Mouse (Mus musculus) intestine, postnatal 0 days (tissue): ENCODE measurements around the gene Aim2. TPM values are rescaled to one million over a fixed set of nuclear protein-coding genes. Genes with fewer than 3 reads are reported as not detected.
A peak's percentile ranks its signal among the peaks of the same experiment; 100 is the strongest.

Experiments used
- ATAC-seq: fragments of 200-750 bp; cut with Nextera tagmentation; 2 replicates; pipeline ENCODE4 v1.8.0; 2017; ENCODE audit warnings: mild to moderate bottlenecking, moderate TSS enrichment, moderate library complexity
- H3K27ac ChIP-seq: fragments of 300-500 bp; sonication (generic); 2 replicates; pipeline ENCODE4 v1.5.1; 2014; ENCODE audit warnings: mild to moderate bottlenecking, low read depth, low read length, moderate library complexity
- H3K27me3 ChIP-seq: fragments of 300-500 bp; sonication (generic); replicated peaks from 2 replicates; pipeline ENCODE4 v1.6.1; 2014; ENCODE audit warnings: low read length, mixed read lengths; ENCODE audit not compliant: control insufficient read depth, insufficient read depth
- H3K36me3 ChIP-seq: fragments of 300-500 bp; sonication (generic); 2 replicates; pipeline ENCODE4 v1.6.1; 2014; ENCODE audit warnings: mild to moderate bottlenecking, moderate library complexity; ENCODE audit not compliant: control insufficient read depth, insufficient read depth
- H3K4me1 ChIP-seq: fragments of 300-500 bp; sonication (generic); replicated peaks from 2 replicates; pipeline ENCODE4 v1.6.1; 2014; ENCODE audit warnings: antibody characterized with exemption, low read length, mixed read lengths; ENCODE audit not compliant: control insufficient read depth, insufficient read depth
- H3K4me2 ChIP-seq: fragments of 300-500 bp; sonication (generic); replicated peaks from 2 replicates; pipeline ENCODE4 v1.6.1; 2014; ENCODE audit warnings: low read depth, mild to moderate bottlenecking, moderate library complexity
- H3K4me3 ChIP-seq: fragments of 300-500 bp; sonication (generic); 2 replicates; pipeline ENCODE4 v1.5.1; 2014; ENCODE audit warnings: low read depth, low read length
- H3K9ac ChIP-seq: fragments of 300-500 bp; sonication (generic); 2 replicates; pipeline ENCODE4 v1.6.1; 2014; ENCODE audit warnings: mild to moderate bottlenecking, low read depth, low read length
- H3K9me3 ChIP-seq: fragments of 300-500 bp; sonication (generic); 2 replicates; pipeline ENCODE4 v1.6.1; 2016; ENCODE audit warnings: mixed run types; ENCODE audit not compliant: control insufficient read depth
- CTCF ChIP-seq: sonication (generic); IDR thresholded peaks from 2 replicates; pipeline ENCODE4 v1.5.1; 2016; ENCODE audit warnings: low read depth, mild to moderate bottlenecking, control low read depth, antibody characterized with exemption, moderate library complexity
- WGBS: fragments of 180-500 bp; shearing (Covaris S2); extraction: QIAGEN DNeasy Blood & Tissue Kit; methylation state at CpG from one replicate; pipeline ENCODE4 v1.1.7; 2014; 5-methylcytosine and 5-hydroxymethylcytosine counted together
- polyA plus RNA-seq: library from polyadenylated mRNA; unstranded; fragments of >200 nt; fragmentation: Nextera tagmentation; extraction: Ambion mirVana; gene quantifications from 2 replicates; pipeline ENCODE4 v1.2.1, GENCODE M21; 2015

Gene Aim2
- polyA plus RNA-seq, 1 experiment from 2014 or later = 3.1 TPM

- no peaks in the 10 kb centered on the region for H3K4me1 ChIP-seq
- H3K9me3 ChIP-seq = no peaks in the 10 kb centered on the region
- H3K27ac ChIP-seq = no peak overlapping the region
- no peak overlapping the region for H3K4me3 ChIP-seq
- TF ChIP-seq CTCF = no peak
- no peak overlapping the region for H3K4me2 ChIP-seq
- H3K36me3 ChIP-seq = no peaks in the 10 kb centered on the region
- 72% methylated on average over 6 of the region's 6 CpGs for WGBS
- ATAC-seq = no peak
- H3K27me3 ChIP-seq = no peaks in the 10 kb centered on the region
- H3K9ac ChIP-seq = no peak overlapping the region
These were observed 41.1 kb downstream of the Aim2 start for GRCm38 (mm10) chr1:173391754-173392153.

- Histone ChIP-seq H3K4me3 (no peak overlapping the region), H3K9ac (no peak overlapping the region), H3K4me1 (no peaks in the 10 kb centered on the region), H3K36me3 (no peaks in the 10 kb centered on the region), H3K4me2 (no peak overlapping the region), H3K27me3 (no peaks in the 10 kb centered on the region), H3K9me3 (no peaks in the 10 kb centered on the region), H3K27ac (no peak overlapping the region)
- no peak for ATAC-seq
- WGBS = 30% methylated on average over 3 of the region's 3 CpGs
- peak; percentile 84 for TF ChIP-seq CTCF
These were observed 47.8 kb downstream of the Aim2 start for GRCm38 (mm10) chr1:173398323-173398970.

- Histone ChIP-seq H3K9ac (no peak overlapping the region), H3K27me3 (no peaks in the 10 kb centered on the region), H3K9me3 (no peaks in the 10 kb centered on the region), H3K4me1 (no peaks in the 10 kb centered on the region), H3K4me3 (no peak overlapping the region), H3K4me2 (no peak overlapping the region), H3K36me3 (no peaks in the 10 kb centered on the region), H3K27ac (no peak overlapping the region)
- ATAC-seq = no peak
- no peak for TF ChIP-seq CTCF
- WGBS = 77% methylated on average over 5 of the region's 5 CpGs
These were observed 54.1 kb downstream of the Aim2 start for GRCm38 (mm10) chr1:173404696-173405309.

GRCm38 (mm10) chr1:173409066-173409465, 58.4 kb downstream of the Aim2 start:
- Histone ChIP-seq H3K9ac (no peak overlapping the region), H3K4me1 (no peaks in the 10 kb centered on the region)

GRCm38 (mm10) chr1:173411863-173412262, 61.2 kb downstream of the Aim2 start:
- no peak for ATAC-seq
- no peak overlapping the region for H3K9ac ChIP-seq
- WGBS = 81% methylated on average over 4 of the region's 4 CpGs
- H3K4me1 ChIP-seq = no peaks in the 10 kb centered on the region
- no peak overlapping the region for H3K27ac ChIP-seq
- no peak for TF ChIP-seq CTCF
- H3K9me3 ChIP-seq = no peaks in the 10 kb centered on the region
- H3K4me2 ChIP-seq = no peak overlapping the region
- H3K4me3 ChIP-seq = no peak overlapping the region
- no peaks in the 10 kb centered on the region for H3K36me3 ChIP-seq
- no peaks in the 10 kb centered on the region for H3K27me3 ChIP-seq

More at GRCm38 (mm10) chr1:173409066-173409465, 58.4 kb downstream of the Aim2 start:
- ATAC-seq = 0 out of 2 replicates have a peak, but pooled peaks have one; percentile 33
- Histone ChIP-seq H3K36me3 (no peaks in the 10 kb centered on the region), H3K4me3 (no peak overlapping the region), H3K4me2 (no peak overlapping the region), H3K27me3 (no peaks in the 10 kb centered on the region), H3K27ac (no peak overlapping the region), H3K9me3 (no peaks in the 10 kb centered on the region)
- TF ChIP-seq CTCF = no peak

- 56% methylated on average over 3 of the region's 3 CpGs for WGBS
- H3K9me3 ChIP-seq = no peaks in the 10 kb centered on the region
- TF ChIP-seq CTCF = no peak
- H3K27me3 ChIP-seq = no peaks in the 10 kb centered on the region
- H3K4me2 ChIP-seq = no peak overlapping the region
- H3K9ac ChIP-seq = no peak overlapping the region
- no peaks in the 10 kb centered on the region for H3K36me3 ChIP-seq
- ATAC-seq = no peak
- H3K4me3 ChIP-seq = no peak overlapping the region
- H3K4me1 ChIP-seq = no peaks in the 10 kb centered on the region
- H3K27ac ChIP-seq = no peak overlapping the region
These were observed 64.0 kb downstream of the Aim2 start for GRCm38 (mm10) chr1:173414631-173415030.
